16 mouse cellular contexts compared by ENCODE assay signal in the genomic region with DNA sequence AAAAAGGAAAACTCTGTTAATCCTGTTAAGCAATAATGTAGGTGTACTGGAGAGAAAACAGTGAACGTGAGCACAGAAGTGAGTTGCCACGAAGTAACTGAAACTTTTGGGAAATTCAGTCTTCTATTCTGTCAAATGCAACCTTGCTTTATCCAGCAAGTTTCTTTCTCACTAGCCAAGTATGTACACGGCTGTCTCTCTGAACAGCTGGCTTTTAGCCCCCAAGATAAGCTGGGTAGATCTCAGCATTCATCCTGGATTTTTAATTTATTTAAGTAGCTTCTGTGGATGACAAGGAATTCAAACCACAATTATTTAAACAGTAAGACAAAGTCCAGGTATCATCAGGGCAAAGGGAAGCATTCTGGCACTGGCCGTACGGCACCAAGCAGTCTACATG.
"Had no signal": no experiment of that assay in that cellular context is flagged by ENCODE, and none has a peak within 500 bp of the region (broad histone marks: within the 10 kb centered on the region; RNA-seq: fewer than 3 reads in every experiment).

No protein-coding gene starts in this region.

- DNase-seq: retina, postnatal 1 day; right cerebral cortex, adult 18-20 months; right cerebral cortex, postnatal 14 days; right cerebral cortex, postnatal 25 days; right cerebral cortex, postnatal 4 days; spleen, adult 18-20 months; thymus, adult 18-20 months; thymus, adult 2 months; thymus, postnatal 14 days; thymus, postnatal 25 days; thymus, postnatal 36 days; thymus, postnatal 4 days had no signal

- H3K27me3 ChIP-seq: neural tube, embryonic 13.5 days; neural tube, embryonic 15.5 days; stomach, embryonic 15.5 days had no signal

- H3K9me3 ChIP-seq: neural tube, embryonic 13.5 days; neural tube, embryonic 15.5 days; stomach, embryonic 15.5 days had no signal

- H3K27ac ChIP-seq: neural tube, embryonic 13.5 days; neural tube, embryonic 15.5 days; stomach, embryonic 15.5 days; stomach, postnatal 0 days had no signal

- H3K36me3 ChIP-seq: neural tube, embryonic 13.5 days; neural tube, embryonic 15.5 days; stomach, embryonic 15.5 days had no signal

- H3K9ac ChIP-seq: neural tube, embryonic 13.5 days; neural tube, embryonic 15.5 days; stomach, embryonic 15.5 days had no signal

- H3K4me1 ChIP-seq: neural tube, embryonic 13.5 days; neural tube, embryonic 15.5 days; stomach, embryonic 15.5 days had no signal

- H3K4me2 ChIP-seq: neural tube, embryonic 13.5 days; neural tube, embryonic 15.5 days; stomach, embryonic 15.5 days had no signal

- H3K4me3 ChIP-seq: neural tube, embryonic 13.5 days; neural tube, embryonic 15.5 days; stomach, embryonic 15.5 days had no signal
